Mouse (Mus musculus) liver, embryonic 11.5 days (tissue): ENCODE data around the gene Rps9. TPM values are rescaled to one million over a fixed set of nuclear protein-coding genes. Genes with fewer than 3 reads are reported as not detected.

Experiments
- ATAC-seq: fragments of 200-750 bp; cut with Nextera tagmentation; replicated peaks from 2 replicates; pipeline ENCODE4 v1.8.0; 2017; ENCODE audit warnings: moderate number of reproducible peaks, mild to moderate bottlenecking, moderate TSS enrichment, moderate library complexity; ENCODE audit not compliant: low FRiP score
- DNase-seq: peaks from one replicate; pipeline ENCODE4 v3.0.0-alpha.2; 2017; ENCODE audit warnings: low spot score
- H3K27ac ChIP-seq: fragments of 300-500 bp; sonication (generic); 2 replicates; pipeline ENCODE4 v1.5.1; 2014; ENCODE audit warnings: mild to moderate bottlenecking, low read depth, low read length, control low read depth
- H3K27me3 ChIP-seq: fragments of 300-500 bp; sonication (generic); replicated peaks from 2 replicates; pipeline ENCODE4 v1.6.1; 2014; ENCODE audit warnings: low read length, mixed read lengths; ENCODE audit not compliant: control insufficient read depth, insufficient read depth
- H3K36me3 ChIP-seq: fragments of 300-500 bp; sonication (generic); 2 replicates; pipeline ENCODE4 v1.6.1; 2014; ENCODE audit warnings: mild to moderate bottlenecking, low read length, moderate library complexity, mixed read lengths; ENCODE audit not compliant: control insufficient read depth, insufficient read depth
- H3K4me1 ChIP-seq: fragments of 300-500 bp; sonication (generic); replicated peaks from 2 replicates; pipeline ENCODE4 v1.6.1; 2014; ENCODE audit warnings: low read length, mixed read lengths; ENCODE audit not compliant: control insufficient read depth, insufficient read depth
- H3K4me2 ChIP-seq: fragments of 300-500 bp; sonication (generic); 2 replicates; pipeline ENCODE4 v1.6.1; 2014; ENCODE audit warnings: mild to moderate bottlenecking, control low read depth, moderate library complexity
- H3K4me3 ChIP-seq: fragments of 300-500 bp; sonication (generic); 2 replicates; pipeline ENCODE4 v1.5.1; 2014; ENCODE audit warnings: low read depth, low read length, control low read depth
- H3K9ac ChIP-seq: fragments of 300-500 bp; sonication (generic); 2 replicates; pipeline ENCODE4 v1.6.1; 2014; ENCODE audit warnings: low read depth, low read length, control low read depth
- H3K9me3 ChIP-seq: fragments of 300-500 bp; sonication (generic); 2 replicates; pipeline ENCODE4 v1.6.1; 2016; ENCODE audit warnings: low read length, inconsistent platforms, mixed read lengths; ENCODE audit not compliant: control insufficient read depth
- WGBS: fragments of 180-500 bp; shearing (Covaris S2); extraction: QIAGEN DNeasy Blood & Tissue Kit; methylation state at CpG from one replicate; pipeline ENCODE4 v1.1.7; 2014; 5-methylcytosine and 5-hydroxymethylcytosine counted together
- polyA plus RNA-seq: library from polyadenylated mRNA; unstranded; fragments of >200 nt; fragmentation: Nextera tagmentation; extraction: Ambion mirVana; gene quantifications from 2 replicates; pipeline ENCODE4 v1.2.1, GENCODE M21; 2014

Gene Rps9
- polyA plus RNA-seq, 1 experiment from 2014 or later: 1,846 TPM

DNA sequence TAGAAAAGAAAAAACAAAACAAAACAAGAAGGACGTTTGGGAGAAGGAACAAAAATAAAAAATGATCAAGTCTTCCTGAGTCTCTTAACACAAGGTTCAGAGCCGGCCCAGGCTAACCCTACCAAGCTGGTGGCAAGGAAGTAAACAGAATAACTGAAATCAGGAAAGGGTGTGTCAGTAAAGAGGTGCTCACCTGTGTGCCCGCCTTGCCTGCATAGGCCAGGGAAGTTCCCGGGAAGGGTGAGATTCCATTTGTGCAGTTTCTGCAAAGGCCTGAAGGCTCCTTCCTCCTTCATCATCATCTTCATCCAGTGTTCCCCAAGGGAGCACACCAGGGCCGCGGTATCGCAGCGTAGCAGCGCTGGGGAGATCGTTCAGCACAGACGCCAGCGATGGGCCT, 27.4 kb upstream of the Rps9 start:
- Histone ChIP-seq H3K4me3 (no peak overlapping the region), H3K9me3 (no peaks in the 10 kb centered on the region), H3K36me3 (no peaks in the 10 kb centered on the region), H3K4me1 (no peaks in the 10 kb centered on the region; the same call in 1 of the 2 replicates), H3K4me2 (no peak overlapping the region), H3K27me3 (no peaks in the 10 kb centered on the region), H3K27ac (no peak overlapping the region; the same call in 1 of the 2 replicates), H3K9ac (no peak overlapping the region)
- no peak for ATAC-seq
- 82% methylated on average over 12 of the region's 12 CpGs for WGBS
- no peak for DNase-seq

- H3K4me3 ChIP-seq: no peak within 1 kb of the TSS
- WGBS: 49% methylated on average over 9 of the region's 9 CpGs
Measured at GRCm38 (mm10) chr7:3677342-3677741, 26.5 kb upstream of the Rps9 start, which contains the start of gene Tmc4. TSS of gene Tmc4 (minus strand) at chr7:3677553.

GRCm38 (mm10) chr7:3683908-3684550, 19.8 kb upstream of the Rps9 start:
- Histone ChIP-seq H3K36me3 (peaks cover 11% of the 10 kb centered on the region), H3K4me3 (no peak overlapping the region), H3K27ac (no peak overlapping the region), H3K9ac (no peak overlapping the region), H3K9me3 (no peaks in the 10 kb centered on the region), H3K4me1 (no peaks in the 10 kb centered on the region), H3K27me3 (no peaks in the 10 kb centered on the region), H3K4me2 (no peak overlapping the region)
- DNase-seq: no peak
- 83% methylated on average over 10 of the region's 10 CpGs for WGBS
- ATAC-seq: no peak

More at GRCm38 (mm10) chr7:3677342-3677741, 26.5 kb upstream of the Rps9 start, which contains the start of gene Tmc4:
- DNase-seq (no peak), ATAC-seq (no peak)
- no peak within 1 kb of the TSS for H3K4me2 ChIP-seq
- H3K4me1 ChIP-seq: no peaks in the 10 kb centered on the region; the same call in 1 of the 2 replicates
- no peaks in the 10 kb centered on the region for H3K27me3 ChIP-seq
- H3K36me3 ChIP-seq: no peaks in the 10 kb centered on the region
- H3K27ac ChIP-seq: no peak within 1 kb of the TSS
- H3K9ac ChIP-seq: no peak within 1 kb of the TSS
- H3K9me3 ChIP-seq: no peaks in the 10 kb centered on the region

- WGBS: 89% methylated on average over 8 of the region's 8 CpGs
- Histone ChIP-seq H3K4me1 (no peaks in the 10 kb centered on the region), H3K9ac (no peak overlapping the region), H3K4me2 (no peak overlapping the region), H3K9me3 (no peaks in the 10 kb centered on the region), H3K27me3 (no peaks in the 10 kb centered on the region), H3K36me3 (peaks cover 11% of the 10 kb centered on the region), H3K4me3 (no peak overlapping the region), H3K27ac (no peak overlapping the region)
- no peak for DNase-seq
- no peak for ATAC-seq
Measured at GRCm38 (mm10) chr7:3684698-3685097, 19.1 kb upstream of the Rps9 start.

- Histone ChIP-seq H3K9me3 (no peaks in the 10 kb centered on the region), H3K4me2 (no peak overlapping the region), H3K4me1 (no peaks in the 10 kb centered on the region), H3K9ac (no peak overlapping the region), H3K27me3 (no peaks in the 10 kb centered on the region), H3K27ac (no peak overlapping the region), H3K36me3 (peaks cover 11% of the 10 kb centered on the region), H3K4me3 (no peak overlapping the region)
- ATAC-seq (no peak), DNase-seq (no peak)
- WGBS: 87% methylated on average over 31 of the region's 31 CpGs
Measured at GRCm38 (mm10) chr7:3685400-3686187, 18.2 kb upstream of the Rps9 start.

GRCm38 (mm10) chr7:3691919-3692318, 11.9 kb upstream of the Rps9 start:
- Histone ChIP-seq H3K27ac (no peak overlapping the region), H3K4me1 (peaks cover 12% of the 10 kb centered on the region), H3K4me3 (peak overlapping the region; percentile 76), H3K36me3 (peaks cover 3% of the 10 kb centered on the region; the same call in 1 of the 2 replicates), H3K27me3 (no peaks in the 10 kb centered on the region), H3K9me3 (no peaks in the 10 kb centered on the region), H3K4me2 (peak overlapping the region; percentile 98), H3K9ac (peak overlapping the region; percentile 70)
- WGBS: 15% methylated on average over 3 of the region's 3 CpGs
- DNase-seq (no peak), ATAC-seq (no peak)

GRCm38 (mm10) chr7:3692382-3692986, 11.3 kb upstream of the Rps9 start, which contains the start of gene Tsen34:
TSS of gene Tsen34 (plus strand) at chr7:3692863.
- peak within 1 kb of the TSS; percentile 76 for H3K4me3 ChIP-seq
- peak within 1 kb of the TSS; percentile 98 for H3K4me2 ChIP-seq
- ATAC-seq (no peak), DNase-seq (no peak)
- H3K9me3 ChIP-seq: no peaks in the 10 kb centered on the region
- under 1% methylated on average over 49 of the region's 49 CpGs for WGBS
- peak within 1 kb of the TSS; percentile 70 for H3K9ac ChIP-seq
- H3K27ac ChIP-seq: peak within 1 kb of the TSS; percentile 95
- H3K4me1 ChIP-seq: peaks cover 12% of the 10 kb centered on the region
- no peaks in the 10 kb centered on the region for H3K27me3 ChIP-seq
- peaks cover 6% of the 10 kb centered on the region for H3K36me3 ChIP-seq

DNA sequence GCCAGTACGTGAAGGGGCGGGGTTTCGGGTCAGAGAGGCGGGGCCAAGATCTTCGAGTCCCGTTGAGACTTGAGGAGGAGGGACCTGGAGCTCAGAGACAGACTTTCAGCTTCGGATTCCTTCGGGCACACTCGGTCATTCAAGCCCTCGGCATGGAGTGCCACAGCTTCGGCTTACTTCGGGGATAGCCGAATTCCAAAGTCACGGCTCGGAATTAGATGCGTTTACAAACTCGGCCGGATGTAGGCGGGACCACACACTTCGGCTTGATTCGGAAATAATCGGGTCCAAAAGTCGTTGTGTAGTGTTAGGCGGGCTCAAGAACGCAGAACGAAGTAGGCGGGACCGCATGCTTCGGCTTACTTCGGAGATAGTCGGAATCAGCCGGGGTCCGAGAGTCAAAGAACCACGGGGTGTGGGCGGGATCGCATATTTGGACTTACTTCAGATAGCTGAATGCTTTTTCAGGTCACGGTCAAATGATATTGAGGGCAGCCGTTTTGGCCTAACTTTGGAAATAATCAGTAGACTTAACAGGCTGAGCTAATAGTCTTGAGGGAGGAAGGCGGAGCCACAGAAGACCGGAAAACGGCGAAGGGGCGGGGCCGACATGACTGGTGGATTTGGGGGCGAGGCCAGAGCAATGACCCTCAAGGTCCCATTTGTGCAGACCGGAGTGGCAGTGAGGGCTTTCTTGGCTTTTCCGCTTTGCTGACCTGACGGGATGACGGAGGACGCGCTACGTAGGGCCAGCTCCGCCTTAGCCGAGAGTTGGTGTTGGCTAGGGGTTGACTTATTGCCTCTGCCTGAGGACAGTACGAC, 10.6 kb upstream of the Rps9 start, which contains the start of gene Mboat7:
Gene Mboat7, minus strand, starts transcription at position 537 of the 822 bp plus-strand sequence.
- Histone ChIP-seq H3K9me3 (no peaks in the 10 kb centered on the region), H3K27ac (peak within 1 kb of the TSS; percentile 95), H3K27me3 (no peaks in the 10 kb centered on the region), H3K4me2 (peak within 1 kb of the TSS; percentile 98), H3K4me3 (peak within 1 kb of the TSS; percentile 76), H3K9ac (peak within 1 kb of the TSS; percentile 70), H3K36me3 (peaks cover 4% of the 10 kb centered on the region), H3K4me1 (peaks cover 12% of the 10 kb centered on the region)
- DNase-seq (peak; percentile 94), ATAC-seq (peak; percentile 82)
- WGBS: under 1% methylated on average over 55 of the region's 55 CpGs
